Mouse (Mus musculus) liver, postnatal 0 days (tissue): ENCODE data around the gene Gabbr2.

Experiments used
- CTCF ChIP-seq: sonication (generic); IDR thresholded peaks from 2 replicates; pipeline ENCODE4 v1.5.1; 2016; ENCODE audit warnings: antibody characterized with exemption, low read depth
- EP300 ChIP-seq: IDR thresholded peaks from 2 replicates; pipeline ENCODE4 v1.6.1; 2016; ENCODE audit warnings: antibody characterized with exemption, low read depth, mild to moderate bottlenecking

GRCm38 (mm10) chr4:46805910-46806309 is 185.8 kb downstream of the Gabbr2 start:
- TF ChIP-seq CTCF: no peak
- no peak for TF ChIP-seq EP300
